Mouse (Mus musculus) small intestine, adult 2 months (tissue): ENCODE measurements at regions not wholly inside any gene's neighbourhood (a gene's known extent, or its start where the extent isn't known, plus 50 kb on each side); places are given as distances from the start of the nearest gene placed in this dataset.

Experiments
- CTCF ChIP-seq: fragments of 200-500 bp; IDR thresholded peaks from 2 replicates; pipeline ENCODE4 v1.5.1; 2012; ENCODE audit warnings: low read depth, mild to moderate bottlenecking, control low read depth, inconsistent platforms, low read length, moderate library complexity, mixed read lengths; ENCODE audit not compliant: insufficient replicate concordance, insufficient read length; ENCODE audit errors: extremely low read depth
- POLR2A ChIP-seq: fragments of 200-500 bp; IDR thresholded peaks from 2 replicates; pipeline ENCODE4 v1.6.1; 2012; ENCODE audit warnings: low read depth, mild to moderate bottlenecking, control low read depth, inconsistent platforms, low read length, moderate library complexity

- TF ChIP-seq CTCF (no peak), POLR2A (no peak)
Measured at GRCm38 (mm10) chr9:115642032-115642431, 267.2 kb upstream of the Gadl1 start.
